Mouse (Mus musculus): ENCODE results near the gene Tmem217.

- TF ChIP-seq TAL1 (IDR thresholded peaks at IDR 0.05; ENCODE audit: low read length) (no peak), GATA1 (IDR thresholded peaks at IDR 0.05; ENCODE audit: low read length) (peak; percentile 62)
Observed at GRCm38 (mm10) chr17:29499511-29499910, 52.7 kb downstream of the Tmem217 start.
